Mouse (Mus musculus): Measurements from ENCODE around the gene Mucl2.
"Not testable (repeated sequence)": the region's sequence is repeated elsewhere in the genome, so short reads cannot be mapped to it uniquely, and the experiment has no call there.

GRCm38 (mm10) chr15:103913061-103913460 lies 13.9 kb upstream of the Mucl2 start:
- not testable (repeated sequence) for TF ChIP-seq POLR2A (IDR thresholded peaks at IDR 0.05; ENCODE audit: low read depth, low read length); UBTF (IDR thresholded peaks at IDR 0.05; ENCODE audit: low read depth, low read length); CTCF (conservative IDR thresholded peaks at IDR 0.05 in 1 of 2, IDR thresholded peaks at IDR 0.05 in 1 of 2; ENCODE audit: low read depth in 2 of 2, low read length in 2 of 2); RCOR1 (conservative IDR thresholded peaks at IDR 0.05; ENCODE audit: low read depth, low read length)

Data from CH12.LX (cell line).